Mouse (Mus musculus) heart, postnatal 0 days (tissue): Measurements from ENCODE around the gene Togaram2.

ENCODE experiments used
- CTCF ChIP-seq: IDR thresholded peaks from 2 replicates; pipeline ENCODE4 v1.5.1; 2016; ENCODE audit warnings: antibody characterized with exemption, control low read depth, low read depth
- EP300 ChIP-seq: IDR thresholded peaks from 2 replicates; pipeline ENCODE4 v1.6.1; 2016; ENCODE audit warnings: antibody characterized with exemption, low read depth

GRCm38 (mm10) chr17:71674886-71675285 is 1.8 kb downstream of the Togaram2 start:
- TF ChIP-seq CTCF (no peak), EP300 (no peak)
